Mouse (Mus musculus) myocyte (in vitro differentiated cells): ENCODE data around the gene Syt8.

Source experiments
- POLR2A ChIP-seq: IDR thresholded peaks from one replicate; pipeline ENCODE4 v1.6.1; 2011; ENCODE audit warnings: low read depth, mild to moderate bottlenecking, control low read depth, moderate library complexity; ENCODE audit not compliant: insufficient read length
- POLR2AphosphoS2 ChIP-seq: IDR thresholded peaks from one replicate; pipeline ENCODE4 v1.6.1; 2011; ENCODE audit warnings: low read depth, control low read depth; ENCODE audit not compliant: insufficient read length

DNA sequence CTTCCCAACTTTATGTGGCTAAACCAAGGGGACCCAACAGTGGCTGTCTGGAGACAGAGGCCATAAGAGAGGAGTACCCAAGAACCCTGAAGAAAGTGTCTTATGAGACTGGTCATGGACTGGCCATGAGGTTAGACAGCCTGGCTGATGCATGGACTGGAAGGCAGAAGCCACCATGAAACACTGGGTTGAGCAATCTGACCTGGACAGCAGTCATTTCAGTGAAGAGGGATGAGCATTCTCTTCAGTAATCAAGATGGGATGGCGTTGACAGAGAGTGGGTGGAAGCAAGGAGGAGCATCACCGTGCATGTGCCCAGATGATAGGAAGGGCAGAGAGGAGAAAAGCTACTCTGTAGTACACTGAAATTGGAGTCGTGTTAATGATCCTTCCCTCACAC is 43.5 kb upstream of the Syt8 start:
- TF ChIP-seq POLR2AphosphoS2 = no peak
- TF ChIP-seq POLR2A = no peak
